Mouse (Mus musculus): ENCODE data around the gene Tmem120b. TPM values are rescaled to one million over a fixed set of nuclear protein-coding genes. Genes with fewer than 3 reads are reported as not detected.
A peak's percentile ranks its signal among the peaks of the same experiment; 100 is the strongest.

The Tmem120b gene
- total RNA-seq, 2 experiments from 2014 or later: 18.9 to 19.0 TPM

DNA sequence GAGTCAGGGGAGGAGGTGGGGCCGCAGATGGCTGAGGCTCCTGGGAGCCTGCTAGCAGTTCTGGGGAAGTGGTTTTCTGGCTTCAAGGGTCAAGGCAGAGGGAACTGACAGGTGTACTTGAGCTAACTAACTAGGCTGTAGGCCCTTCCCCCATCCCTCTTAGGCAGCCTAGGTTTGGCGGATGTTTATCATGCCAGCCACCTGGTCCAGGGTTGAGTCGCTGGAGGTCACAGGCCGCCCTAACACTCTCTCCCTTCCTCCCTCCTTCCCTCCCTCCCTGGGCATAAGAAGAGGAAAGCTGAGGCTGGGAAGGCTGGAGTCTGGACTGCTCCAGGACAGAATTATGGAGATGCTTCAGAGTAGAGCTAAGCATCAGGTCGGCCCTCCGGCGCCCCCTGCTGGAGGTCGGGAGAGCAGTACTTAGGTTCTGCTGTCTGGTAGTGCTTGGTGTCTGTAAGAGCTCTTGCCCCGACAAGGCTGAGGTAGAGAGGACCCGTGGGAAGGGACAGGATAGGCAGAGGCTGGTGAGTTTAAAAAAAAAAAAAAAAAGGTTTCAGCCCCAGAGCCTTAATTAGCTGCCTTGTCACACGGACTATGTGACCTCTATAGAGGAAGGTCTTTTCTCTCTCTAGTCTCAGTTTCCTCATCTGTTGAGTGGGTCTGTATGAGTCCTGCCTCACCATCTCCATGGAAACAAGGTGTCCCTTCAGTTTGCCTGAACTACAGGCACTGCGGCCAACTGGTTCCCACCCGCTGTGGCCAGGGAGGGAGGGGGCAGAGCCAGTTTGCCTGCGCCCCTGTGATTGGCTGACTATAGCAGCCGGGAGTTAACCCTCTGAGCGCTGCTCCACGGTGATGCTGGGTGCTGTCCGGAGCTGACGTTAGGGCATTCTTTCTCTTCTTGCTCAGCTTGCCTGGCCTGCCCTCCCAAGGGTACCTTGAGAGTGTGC, 81.5 kb downstream of the Tmem120b start:
- peak; percentile 90 for DNase-seq
- intact Hi-C loops (cut with DNase I): loop anchor here (2.0 to 5.0 kb wide), 2 partner anchors 17 to 32 kb away; partner anchors contain the start of gene Rhof

GRCm38 (mm10) chr5:123150641-123151040, 82.4 kb downstream of the Tmem120b start:
- intact Hi-C loops (cut with DNase I): loop anchor here (5.0 kb wide), 1 partner anchor 33 kb away; no protein-coding TSS in a partner anchor
- DNase-seq: no peak

GRCm38 (mm10) chr5:123151077-123151476, 82.9 kb downstream of the Tmem120b start:
- intact Hi-C loops (cut with DNase I): loop anchor here (5.0 kb wide), 1 partner anchor 34 kb away; no protein-coding TSS in a partner anchor
- no peak for DNase-seq

DNA sequence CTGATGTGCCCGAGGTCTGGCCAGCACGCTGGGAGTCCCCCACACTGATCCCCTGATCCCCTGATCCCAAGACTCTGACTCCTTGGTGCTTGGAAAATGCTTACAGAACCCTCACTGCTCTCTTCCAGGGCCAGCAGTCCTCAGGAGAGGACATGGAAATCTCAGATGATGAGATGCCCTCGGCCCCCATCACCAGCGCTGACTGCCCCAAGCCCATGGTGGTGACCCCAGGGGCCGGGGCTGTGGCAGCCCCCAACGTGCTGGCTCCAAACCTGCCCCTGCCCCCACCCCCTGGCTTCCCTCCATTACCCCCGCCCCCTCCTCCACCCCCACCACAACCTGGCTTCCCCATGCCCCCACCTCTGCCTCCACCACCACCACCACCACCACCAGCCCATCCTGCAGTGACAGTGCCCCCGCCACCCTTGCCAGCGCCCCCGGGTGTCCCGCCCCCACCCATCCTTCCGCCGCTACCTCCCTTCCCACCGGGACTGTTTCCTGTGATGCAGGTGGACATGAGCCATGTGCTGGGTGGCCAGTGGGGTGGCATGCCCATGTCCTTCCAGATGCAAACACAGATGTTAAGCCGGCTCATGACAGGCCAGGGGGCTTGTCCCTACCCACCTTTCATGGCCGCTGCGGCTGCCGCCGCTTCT, 83.6 kb downstream of the Tmem120b start:
- intact Hi-C loops (cut with DNase I): loop anchor here (2.0 to 5.0 kb wide), 2 partner anchors 35 to 85 kb away; no protein-coding TSS in a partner anchor
- DNase-seq: no peak

DNA sequence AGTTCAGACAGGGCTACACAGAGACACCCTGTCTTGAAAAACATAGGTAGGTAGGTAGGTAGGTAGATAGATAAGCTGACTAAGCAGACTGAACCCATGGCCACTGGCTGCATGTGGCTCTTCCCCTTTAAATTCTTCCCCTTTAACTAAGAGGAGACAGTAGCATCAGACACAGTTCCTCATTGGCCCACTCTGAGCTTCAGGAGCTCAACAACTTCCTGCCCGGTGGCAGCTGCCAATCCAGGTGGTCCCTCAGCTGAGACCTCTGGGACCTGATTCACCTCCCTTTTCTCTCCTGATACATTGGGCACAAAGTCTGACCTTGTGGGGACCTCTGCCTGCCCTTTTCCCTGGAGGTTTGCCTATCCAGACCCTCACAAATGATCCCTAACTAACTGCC, 84.7 kb downstream of the Tmem120b start:
- DNase-seq: no peak
- intact Hi-C loops (cut with DNase I): loop anchor here (2.0 to 5.0 kb wide), 2 partner anchors 36 to 86 kb away; no protein-coding TSS in a partner anchor

- DNase-seq: peak; percentile 57 to 58
- intact Hi-C loops (cut with DNase I): no loop called here
Observed at GRCm38 (mm10) chr5:123155425-123155824, 87.2 kb downstream of the Tmem120b start.

- DNase-seq: no peak
- intact Hi-C loops (cut with DNase I): no loop called here
Observed at GRCm38 (mm10) chr5:123156763-123157162, 88.5 kb downstream of the Tmem120b start.

GRCm38 (mm10) chr5:123157972-123158371, 89.8 kb downstream of the Tmem120b start:
- no peak for DNase-seq
- intact Hi-C loops (cut with DNase I): no loop called here

DNA sequence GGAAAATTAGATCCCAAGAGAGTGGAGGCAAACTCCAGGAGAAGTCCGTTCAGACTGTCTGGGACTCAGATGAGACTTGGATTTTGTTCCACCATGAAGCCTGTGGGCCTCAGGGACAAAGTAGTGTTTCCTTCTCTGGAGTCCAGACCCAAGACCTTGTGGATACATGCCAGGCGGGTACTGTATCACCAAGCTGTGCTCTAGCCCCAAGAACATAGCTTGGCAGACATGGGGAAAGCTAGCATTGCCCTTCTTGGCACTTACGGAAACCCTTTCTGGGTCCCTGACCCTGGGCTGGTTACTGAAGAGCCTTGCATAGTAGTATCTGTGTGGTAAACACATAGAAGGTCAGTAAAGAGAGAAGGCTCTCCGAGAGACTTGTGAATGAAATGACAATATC, 91.2 kb downstream of the Tmem120b start:
- no peak for DNase-seq
- intact Hi-C loops (cut with DNase I): no loop called here

- no peak for DNase-seq
Observed at GRCm38 (mm10) chr5:123159866-123160265, 91.7 kb downstream of the Tmem120b start.

DNA sequence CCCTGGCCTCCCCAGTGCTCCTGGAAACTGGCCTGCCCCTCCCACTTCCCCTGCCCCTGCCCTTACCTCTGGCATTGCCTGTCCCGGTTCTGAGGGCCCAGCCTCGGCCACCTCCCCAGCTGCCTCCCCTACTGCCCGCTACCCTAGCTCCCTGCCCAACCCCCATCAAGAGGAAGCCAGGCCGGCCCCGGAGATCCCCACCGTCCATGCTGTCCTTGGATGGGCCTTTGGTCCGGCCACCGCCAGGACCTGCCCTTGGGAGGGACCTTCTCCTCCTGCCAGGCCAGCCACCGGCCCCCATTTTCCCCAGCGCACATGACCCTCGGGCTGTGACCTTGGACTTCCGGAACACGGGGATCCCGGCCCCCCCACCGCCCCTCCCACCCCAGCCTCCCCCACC, 92.1 kb downstream of the Tmem120b start:
- no peak for DNase-seq
- intact Hi-C loops (cut with DNase I): no loop called here

More at GRCm38 (mm10) chr5:123159866-123160265, 91.7 kb downstream of the Tmem120b start:
- intact Hi-C loops (cut with DNase I): no loop called here

DNA sequence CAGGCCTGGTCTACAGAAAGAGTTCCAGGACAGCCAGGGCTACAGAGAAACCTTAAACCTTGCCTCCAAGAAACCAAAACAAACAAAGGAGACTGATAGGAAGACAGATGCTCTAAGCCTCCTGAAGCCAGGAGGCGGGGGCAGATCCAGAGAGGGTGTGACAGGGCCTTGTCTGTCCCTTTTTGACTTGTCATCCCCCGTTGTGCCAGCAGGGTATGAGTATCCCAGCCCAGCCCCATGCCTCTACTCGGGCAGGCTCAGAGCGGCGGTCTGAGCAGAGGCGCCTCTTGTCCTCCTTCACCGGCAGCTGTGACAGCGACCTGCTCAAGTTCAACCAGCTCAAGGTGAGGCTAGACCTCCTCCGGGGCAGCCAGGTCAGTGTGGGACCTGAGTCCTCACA, 94.7 kb downstream of the Tmem120b start:
- no peak for DNase-seq
- intact Hi-C loops (cut with DNase I): no loop called here

GRCm38 (mm10) chr5:123166437-123166836, 98.2 kb downstream of the Tmem120b start:
- DNase-seq: no peak
- intact Hi-C loops (cut with DNase I): no loop called here

Other genes with a start within 250 kb of the Tmem120b start
- gene Anapc5, start 247.1 kb upstream of the Tmem120b start, total RNA-seq (2021): 100 to 1,000 TPM; 289 to 361 TPM
- gene Rnf34, start 218.4 kb upstream of the Tmem120b start, total RNA-seq (2021): 10 to 100 TPM; 16.2 to 19.4 TPM
- 10 to 100 TPM; 10.0 to 11.2 TPM for gene Kdm2b, start 78.6 kb upstream of the Tmem120b start, total RNA-seq (2021)
- 10 to 100 TPM; 35.9 to 39.1 TPM for gene Orai1, start 53.3 kb upstream of the Tmem120b start, total RNA-seq (2021)
- not detected for gene Morn3, start 21.4 kb upstream of the Tmem120b start, total RNA-seq (2021)
- gene Rhof, start 64.3 kb downstream of the Tmem120b start, total RNA-seq (2021): under 1 TPM; 0.15 to 0.38 TPM
- gene Setd1b, start 73.8 kb downstream of the Tmem120b start, total RNA-seq (2021): 10 to 100 TPM in 1 of 2 experiments, 1 to 10 TPM in 1; 7.7 to 13.0 TPM
- gene Psmd9, start 101.0 kb downstream of the Tmem120b start, total RNA-seq (2021): 10 to 100 TPM; 13.0 to 15.7 TPM
- gene Hpd, start 114.3 kb downstream of the Tmem120b start, total RNA-seq (2021): under 1 TPM in 1 of 2 experiments, not detected in 1; 0.79 TPM
- 1 to 10 TPM in 1 of 2 experiments, under 1 TPM in 1; 0.87 to 2.2 TPM for gene Wdr66, start 183.7 kb downstream of the Tmem120b start, total RNA-seq (2021)

All from gastrocnemius, postnatal 36 days (tissue).